Mouse (Mus musculus) liver, adult 2 months (tissue): ENCODE results near the gene Asb15. TPM values are rescaled to one million over a fixed set of nuclear protein-coding genes. Genes with fewer than 3 reads are reported as not detected.

Experiments used
- DNase-seq: peaks from one replicate; pipeline ENCODE4 v3.0.0-alpha.2; 2011; ENCODE audit warnings: low read depth, low spot score; ENCODE audit errors: extremely low read depth
- H3K27ac ChIP-seq: fragments of 200-500 bp; replicated peaks from 2 replicates; pipeline ENCODE4 v1.5.1; 2012; ENCODE audit warnings: low read depth, mild to moderate bottlenecking, control low read depth, inconsistent platforms, low read length; ENCODE audit not compliant: insufficient read depth
- H3K27me3 ChIP-seq: fragments of 200-500 bp; 2 replicates; pipeline ENCODE4 v1.6.1; 2012; ENCODE audit warnings: mild to moderate bottlenecking, moderate library complexity, low read length, inconsistent platforms; ENCODE audit not compliant: control insufficient read depth, insufficient read depth
- H3K36me3 ChIP-seq: fragments of 200-500 bp; 2 replicates; pipeline ENCODE4 v1.6.1; 2012; ENCODE audit warnings: low read length, inconsistent platforms; ENCODE audit not compliant: control insufficient read depth, insufficient read depth
- H3K4me1 ChIP-seq: fragments of 200-500 bp; 2 replicates; pipeline ENCODE4 v1.6.1; 2011; ENCODE audit warnings: low read length; ENCODE audit not compliant: control insufficient read depth, insufficient read depth
- H3K4me3 ChIP-seq: fragments of 200-500 bp; 2 replicates; pipeline ENCODE4 v1.5.1; 2011; ENCODE audit warnings: low read depth, mild to moderate bottlenecking, control low read depth, low read length, moderate library complexity; ENCODE audit not compliant: insufficient read depth
- H3K79me2 ChIP-seq: fragments of 200-500 bp; 2 replicates; pipeline ENCODE4 v1.6.1; 2012; ENCODE audit warnings: inconsistent platforms, mild to moderate bottlenecking, low read length, moderate library complexity; ENCODE audit not compliant: control insufficient read depth, insufficient read depth
- H3K9ac ChIP-seq: fragments of 200-500 bp; 2 replicates; pipeline ENCODE4 v1.6.1; 2012; ENCODE audit warnings: low read depth, mild to moderate bottlenecking, control low read depth, inconsistent platforms, low read length
- CTCF ChIP-seq: fragments of 200-500 bp; IDR thresholded peaks from 2 replicates; pipeline ENCODE4 v1.5.1; 2011; ENCODE audit warnings: low read depth, low read length, control low read depth
- POLR2A ChIP-seq: fragments of 200-500 bp; IDR thresholded peaks from 2 replicates; pipeline ENCODE4 v1.6.1; 2011; ENCODE audit warnings: low read length, control low read depth; ENCODE audit not compliant: insufficient read depth; ENCODE audit errors: extremely low read depth
- WGBS: fragments of 180-500 bp; shearing (Covaris S2); methylation state at CpG from one replicate; pipeline ENCODE4 v1.1.7; 2018; 5-methylcytosine and 5-hydroxymethylcytosine counted together
- polyA plus RNA-seq: library from polyadenylated mRNA; depleted of rRNA; stranded (reverse); fragments of >200 nt; gene quantifications from 2 replicates; pipeline ENCODE4 v1.2.3, GENCODE M21; 2012
- total RNA-seq: library from RNA; depleted of rRNA; stranded (reverse); fragments of >200 nt; gene quantifications from 2 replicates; pipeline ENCODE4 v1.2.3, GENCODE M21; 2014

Gene Asb15
- total and polyA plus RNA-seq, 2 experiments: not detected

- DNase-seq: no peak
- no peak for TF ChIP-seq POLR2A
- no peak for TF ChIP-seq CTCF
- H3K4me1 ChIP-seq: no peaks in the 10 kb centered on the region; the same call in 1 of the 2 replicates
- 62% methylated on average over 3 of the region's 3 CpGs for WGBS
- H3K27me3 ChIP-seq: no peaks in the 10 kb centered on the region
- no peaks in the 10 kb centered on the region for H3K36me3 ChIP-seq
- H3K4me3 ChIP-seq: no peak overlapping the region
- H3K79me2 ChIP-seq: no peaks in the 10 kb centered on the region
- no peak overlapping the region for H3K27ac ChIP-seq
- no peak overlapping the region for H3K9ac ChIP-seq
Observed at GRCm38 (mm10) chr6:24586885-24587284, 58.9 kb downstream of the Asb15 start.

DNA sequence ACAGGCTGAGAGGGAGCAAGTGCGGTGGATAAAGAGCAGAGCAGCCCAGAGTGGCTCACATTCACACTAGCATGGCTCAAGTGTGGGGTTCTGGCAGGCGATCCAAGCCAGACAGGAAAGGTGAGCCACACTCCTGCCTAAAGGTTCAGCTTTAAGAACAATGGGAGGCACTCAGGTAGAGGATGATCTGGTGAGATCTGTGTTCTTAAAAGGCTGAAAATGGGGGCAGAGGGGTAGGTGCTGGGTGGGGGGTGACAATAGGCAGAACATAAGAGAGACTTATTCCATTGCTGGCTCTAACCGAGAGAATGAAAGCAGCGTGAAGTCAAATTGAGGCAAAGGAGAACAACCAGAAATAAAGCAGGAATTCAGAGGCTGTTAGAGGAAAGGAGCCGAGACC is 62.3 kb downstream of the Asb15 start:
- H3K4me3 ChIP-seq: no peak overlapping the region
- no peak overlapping the region for H3K27ac ChIP-seq

GRCm38 (mm10) chr6:24591525-24592218 is 63.7 kb downstream of the Asb15 start:
- H3K36me3 ChIP-seq: no peaks in the 10 kb centered on the region
- H3K27ac ChIP-seq: no peak overlapping the region
- DNase-seq: no peak
- no peak overlapping the region for H3K9ac ChIP-seq
- no peak for TF ChIP-seq POLR2A
- no peak for TF ChIP-seq CTCF
- no peaks in the 10 kb centered on the region for H3K79me2 ChIP-seq
- 59% methylated on average over 10 of the region's 10 CpGs for WGBS
- H3K4me1 ChIP-seq: no peaks in the 10 kb centered on the region; the same call in 1 of the 2 replicates
- no peak overlapping the region for H3K4me3 ChIP-seq
- no peaks in the 10 kb centered on the region for H3K27me3 ChIP-seq

More for the DNA sequence above, 62.3 kb downstream of the Asb15 start:
- Histone ChIP-seq H3K27me3 (no peaks in the 10 kb centered on the region), H3K9ac (no peak overlapping the region), H3K4me1 (no peaks in the 10 kb centered on the region; the same call in 1 of the 2 replicates), H3K36me3 (no peaks in the 10 kb centered on the region), H3K79me2 (no peaks in the 10 kb centered on the region)
- 96% methylated on average over 5 of the region's 5 CpGs for WGBS
- no peak for TF ChIP-seq CTCF
- TF ChIP-seq POLR2A: no peak
- DNase-seq: no peak

DNA sequence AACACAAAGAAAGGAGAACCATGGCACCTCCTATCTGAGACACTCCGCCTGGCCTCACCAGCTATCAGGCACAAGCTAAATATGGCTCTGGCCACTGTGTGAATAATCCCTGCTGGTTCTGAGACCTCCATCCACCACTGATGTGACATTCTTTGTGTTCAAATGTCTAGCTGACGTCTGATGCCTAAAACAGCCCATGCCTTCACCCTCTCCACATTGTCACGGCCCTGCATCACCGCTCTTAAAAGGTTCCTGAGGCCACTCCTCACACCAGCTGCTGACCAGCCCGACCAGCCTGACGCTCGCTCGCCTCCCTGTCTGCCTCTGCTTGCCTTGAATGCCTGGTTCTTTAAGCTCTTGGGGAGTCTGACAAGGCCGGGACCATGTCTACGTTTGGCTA is 69.6 kb downstream of the Asb15 start, which contains the start of gene Lmod2:
TSS of gene Lmod2 (plus strand) at position 263 of the 400 bp plus-strand sequence.
- TF ChIP-seq POLR2A: no peak
- TF ChIP-seq CTCF: no peak
- H3K79me2 ChIP-seq: no peaks in the 10 kb centered on the region
- no peaks in the 10 kb centered on the region for H3K36me3 ChIP-seq
- 92% methylated on average over 10 of the region's 10 CpGs for WGBS
- no peak within 1 kb of the TSS for H3K27ac ChIP-seq
- H3K9ac ChIP-seq: no peak within 1 kb of the TSS
- peaks cover 8% of the 10 kb centered on the region; the same call in 1 of the 2 replicates for H3K4me1 ChIP-seq
- no peak within 1 kb of the TSS for H3K4me3 ChIP-seq
- no peak for DNase-seq
- H3K27me3 ChIP-seq: no peaks in the 10 kb centered on the region

DNA sequence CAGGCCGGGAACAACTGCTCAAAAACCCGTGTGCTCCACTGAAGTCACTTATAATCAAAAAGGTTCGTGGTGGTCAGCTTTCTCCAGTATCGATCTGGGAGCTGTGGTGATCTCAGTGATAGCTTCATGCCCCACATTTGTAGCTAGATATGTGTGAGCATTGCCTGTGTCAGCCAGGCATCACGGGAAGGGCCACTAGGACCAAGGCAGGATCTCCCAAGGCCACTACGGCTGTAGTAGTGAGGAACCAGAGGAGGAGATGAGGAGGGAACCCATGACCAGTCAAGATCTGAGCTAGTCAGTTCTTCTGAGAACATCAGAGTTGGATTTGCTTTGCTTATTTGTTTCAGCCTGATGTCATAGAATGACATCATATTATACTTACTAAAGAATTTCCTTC is 71.2 kb downstream of the Asb15 start:
- H3K36me3 ChIP-seq: no peaks in the 10 kb centered on the region
- no peak for TF ChIP-seq POLR2A
- no peak for TF ChIP-seq CTCF

DNA sequence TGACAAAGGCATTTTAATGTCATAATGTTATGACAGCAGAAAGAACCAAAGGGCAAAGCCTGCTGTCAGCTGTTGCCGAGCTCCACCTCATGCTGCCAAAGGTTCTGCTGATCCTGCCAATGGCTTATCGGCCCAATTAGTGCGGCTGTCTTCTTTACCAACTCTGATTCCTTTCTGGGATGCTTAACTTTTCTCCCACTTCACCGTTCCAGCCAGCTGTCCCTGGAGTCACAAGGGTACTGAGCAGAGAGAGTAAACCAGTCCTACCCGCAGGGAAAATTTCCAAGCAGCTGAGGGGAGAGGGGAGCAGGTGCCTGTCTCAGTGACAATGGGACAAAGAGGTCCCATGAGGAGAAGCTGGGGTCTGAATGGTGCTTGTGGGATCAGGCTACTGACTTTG is 71.7 kb downstream of the Asb15 start:
- 71% methylated on average over 5 of the region's 5 CpGs for WGBS
- DNase-seq: peak; percentile 56
- no peaks in the 10 kb centered on the region for H3K79me2 ChIP-seq
- H3K36me3 ChIP-seq: no peaks in the 10 kb centered on the region
- peaks cover 15% of the 10 kb centered on the region; the same call in 1 of the 2 replicates for H3K4me1 ChIP-seq
- H3K4me3 ChIP-seq: no peak overlapping the region
- no peak overlapping the region for H3K9ac ChIP-seq
- no peaks in the 10 kb centered on the region for H3K27me3 ChIP-seq
- TF ChIP-seq POLR2A (no peak), CTCF (no peak)
- H3K27ac ChIP-seq: no peak overlapping the region

More for the DNA sequence above, 71.2 kb downstream of the Asb15 start:
- H3K79me2 ChIP-seq: no peaks in the 10 kb centered on the region
- no peaks in the 10 kb centered on the region for H3K27me3 ChIP-seq
- 84% methylated on average over 6 of the region's 6 CpGs for WGBS
- peaks cover 15% of the 10 kb centered on the region; the same call in 1 of the 2 replicates for H3K4me1 ChIP-seq
- H3K9ac ChIP-seq: no peak overlapping the region
- H3K4me3 ChIP-seq: no peak overlapping the region
- no peak overlapping the region for H3K27ac ChIP-seq
- no peak for DNase-seq
